Mouse (Mus musculus) thymus, adult 2 months (tissue): ENCODE results near the gene Far2.

Experiments
- CTCF ChIP-seq: fragments of 200-500 bp; IDR thresholded peaks from 2 replicates; pipeline ENCODE4 v1.5.1; 2012; ENCODE audit warnings: mild to moderate bottlenecking, control low read depth, low read length, moderate library complexity, borderline replicate concordance; ENCODE audit not compliant: control insufficient read depth, poor library complexity, insufficient read depth; ENCODE audit errors: extremely low read depth
- POLR2A ChIP-seq: fragments of 200-500 bp; IDR thresholded peaks from 2 replicates; pipeline ENCODE4 v1.6.1; 2012; ENCODE audit warnings: mild to moderate bottlenecking, low read length, control low read depth, moderate library complexity; ENCODE audit not compliant: control insufficient read depth, poor library complexity, insufficient read depth; ENCODE audit errors: extremely low read depth

- TF ChIP-seq CTCF = no peak
- no peak for TF ChIP-seq POLR2A
Observed at GRCm38 (mm10) chr6:148040759-148041158, 6.3 kb upstream of the Far2 start.
